Mouse (Mus musculus): Measurements from ENCODE around the gene Ccz1.
A peak's percentile ranks its signal among the peaks of the same experiment; 100 is the strongest.

Gene Ccz1

GRCm38 (mm10) chr5:143994632-143995365, 19.9 kb downstream of the Ccz1 start:
- no peak for DNase-seq (ENCODE audit: low read depth, low spot score)

- DNase-seq (ENCODE audit: low read depth, low spot score), result no peak
Observed at GRCm38 (mm10) chr5:143993849-143994248, 20.8 kb downstream of the Ccz1 start.

- no peak for DNase-seq (ENCODE audit: low read depth, low spot score)
Observed at GRCm38 (mm10) chr5:143993260-143993659, 21.4 kb downstream of the Ccz1 start.

GRCm38 (mm10) chr5:143992661-143993060, 22.0 kb downstream of the Ccz1 start:
- DNase-seq (ENCODE audit: low read depth, low spot score), result no peak

DNA sequence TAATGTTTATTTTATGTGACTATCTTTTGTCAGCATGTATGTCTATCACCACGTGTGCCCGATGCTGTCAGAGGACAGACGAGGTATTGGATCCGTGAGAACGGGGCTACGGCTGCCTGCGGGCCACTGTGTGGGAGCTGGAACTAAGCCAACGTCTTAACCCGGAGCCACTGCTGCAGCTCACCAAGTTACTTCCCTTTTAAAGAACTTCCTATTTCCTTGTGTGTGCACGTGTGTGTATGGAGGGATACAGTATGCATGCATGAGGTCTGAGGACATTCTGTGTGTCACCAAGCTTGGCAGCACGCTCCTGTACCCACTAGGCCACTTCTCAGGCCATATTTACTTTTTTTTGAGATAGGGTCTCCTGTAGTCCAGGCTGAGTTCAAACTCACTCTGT, 24.6 kb downstream of the Ccz1 start:
- no peak for DNase-seq (ENCODE audit: low read depth, low spot score)

- no peak for DNase-seq (ENCODE audit: low read depth, low spot score)
Observed at GRCm38 (mm10) chr5:143989046-143989445, 25.6 kb downstream of the Ccz1 start.

GRCm38 (mm10) chr5:143987596-143987995, 27.1 kb downstream of the Ccz1 start:
- no peak for DNase-seq (ENCODE audit: low read depth, low spot score)

GRCm38 (mm10) chr5:143985381-143985780, 29.3 kb downstream of the Ccz1 start:
- no peak for DNase-seq (ENCODE audit: low read depth, low spot score)

DNA sequence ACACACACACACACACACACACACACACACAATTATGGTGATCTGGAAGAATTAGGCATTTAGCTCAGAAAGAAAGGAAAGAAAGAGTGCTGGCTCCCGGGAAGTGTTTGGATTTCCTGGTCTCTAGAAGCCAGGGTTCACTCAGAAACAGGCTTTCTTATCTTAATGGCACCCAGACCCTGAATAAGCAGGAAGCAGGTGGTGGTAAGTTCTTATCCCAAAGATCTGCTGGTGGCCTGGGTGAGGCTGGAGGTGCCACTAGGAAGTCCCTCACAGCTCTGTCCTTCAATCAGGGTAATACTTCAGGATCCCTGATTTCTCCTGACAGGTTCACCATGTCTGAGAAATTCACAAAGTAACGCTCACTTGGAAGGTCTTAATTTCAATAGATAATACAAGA, 32.3 kb downstream of the Ccz1 start:
- no peak for DNase-seq (ENCODE audit: low read depth, low spot score)

- DNase-seq (ENCODE audit: low read depth, low spot score), result no peak
Observed at GRCm38 (mm10) chr5:143980858-143981257, 33.8 kb downstream of the Ccz1 start.

DNA sequence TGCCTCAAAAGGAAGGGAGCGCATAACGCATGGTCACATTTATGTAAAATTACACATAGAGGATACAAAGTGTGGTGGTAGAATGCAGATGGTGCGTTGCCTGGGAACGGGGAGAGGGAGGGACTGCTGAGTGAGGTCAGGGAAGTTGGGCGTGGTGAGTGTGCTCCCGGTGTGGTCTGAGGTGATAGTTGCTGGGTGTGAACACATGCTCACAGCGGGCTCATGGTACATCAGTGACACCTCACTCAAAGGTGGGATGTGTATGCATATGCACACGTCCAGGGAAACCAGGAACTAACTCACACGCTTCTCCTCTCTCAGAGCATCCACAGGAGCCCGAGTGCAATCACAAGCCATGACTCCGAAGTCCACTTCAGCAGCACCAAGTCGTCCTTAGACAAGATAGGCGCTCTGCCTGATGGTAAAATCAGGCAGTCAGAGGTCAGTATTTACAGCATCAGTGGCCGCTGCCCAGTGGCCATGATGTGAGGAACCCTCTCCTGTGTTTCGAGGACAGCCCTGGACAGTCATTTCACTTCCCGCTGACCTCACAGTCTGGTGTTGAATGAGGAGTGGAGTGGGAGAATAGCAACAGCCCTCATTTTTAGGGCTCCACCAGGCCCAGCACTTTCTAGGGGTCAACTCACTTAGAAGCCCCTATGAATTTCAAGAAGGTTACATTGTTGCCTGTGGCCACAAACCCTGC, 37.8 kb downstream of the Ccz1 start:
- DNase-seq (ENCODE audit: low read depth, low spot score), result no peak

DNA sequence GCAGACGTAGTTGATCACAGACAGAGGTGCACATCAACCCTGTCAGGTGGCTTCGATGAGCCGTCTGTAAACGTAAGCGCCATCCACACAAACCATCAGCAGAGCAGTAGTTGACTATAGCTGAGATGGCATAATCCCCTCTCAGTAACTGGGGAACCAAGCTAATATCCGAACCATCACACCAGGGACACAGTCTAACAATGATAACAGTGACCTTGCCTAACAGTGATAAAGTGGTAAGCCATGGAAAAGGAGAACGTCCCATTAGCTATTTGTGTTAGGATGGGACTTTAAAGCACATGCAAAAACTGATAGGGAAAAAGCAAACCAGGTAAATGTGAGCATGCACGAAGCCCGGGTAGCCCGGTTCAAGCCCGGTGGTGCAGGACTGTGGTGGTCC, 38.4 kb downstream of the Ccz1 start:
- no peak for DNase-seq (ENCODE audit: low read depth, low spot score)

- no peak for DNase-seq (ENCODE audit: low read depth, low spot score)
Observed at GRCm38 (mm10) chr5:143975631-143975933, 39.1 kb downstream of the Ccz1 start.

GRCm38 (mm10) chr5:143974931-143975630, 39.6 kb downstream of the Ccz1 start:
- DNase-seq (ENCODE audit: low read depth, low spot score), result peak; percentile 88

DNA sequence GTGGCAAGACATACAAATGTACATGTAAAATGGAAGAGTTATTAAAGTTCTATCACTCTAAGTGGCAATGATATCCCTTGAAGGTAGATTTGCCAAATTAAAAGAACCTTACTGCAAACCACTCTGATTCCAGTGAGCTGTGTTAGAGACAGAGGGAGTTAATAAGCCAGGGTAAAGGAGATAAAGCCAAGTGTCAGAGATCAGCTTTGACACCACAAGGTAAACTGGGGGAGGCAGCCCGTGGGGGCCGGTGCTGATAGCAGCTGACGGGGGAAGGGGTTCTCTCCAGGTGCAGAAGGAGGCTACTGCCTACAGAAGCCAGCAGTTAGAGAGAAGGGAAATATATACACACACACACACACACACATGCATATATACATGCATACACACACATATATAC, 42.0 kb downstream of the Ccz1 start:
- no peak for DNase-seq (ENCODE audit: low read depth, low spot score)

GRCm38 (mm10) chr5:143966671-143967070, 48.0 kb downstream of the Ccz1 start:
- no peak for DNase-seq (ENCODE audit: low read depth, low spot score)

GRCm38 (mm10) chr5:143965586-143966345, 48.9 kb downstream of the Ccz1 start:
- DNase-seq (ENCODE audit: low read depth, low spot score), result peak; percentile 34

- no peak for DNase-seq (ENCODE audit: low read depth, low spot score)
Observed at GRCm38 (mm10) chr5:143961176-143961575, 53.5 kb downstream of the Ccz1 start.

DNA sequence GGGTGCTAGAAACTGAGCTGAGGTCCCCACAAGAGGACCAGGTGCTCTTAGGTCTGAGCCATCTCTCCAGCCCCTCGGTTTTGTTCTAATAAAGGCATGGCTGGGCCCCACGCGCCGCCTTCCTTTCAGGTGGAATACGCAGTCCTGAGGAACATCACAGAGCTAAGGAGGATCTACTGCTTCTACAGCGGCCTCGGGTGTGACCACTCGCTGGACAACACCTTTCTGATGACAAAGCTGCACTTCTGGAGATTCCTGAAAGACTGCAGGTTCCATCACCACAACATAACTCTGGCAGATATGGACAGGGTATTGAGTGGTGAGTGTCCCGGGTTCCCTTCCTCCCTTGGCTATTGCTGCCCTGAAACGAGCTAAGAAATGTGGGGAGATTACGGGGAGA, 55.1 kb downstream of the Ccz1 start:
- no peak for DNase-seq (ENCODE audit: low read depth, low spot score)

GRCm38 (mm10) chr5:143957101-143957500, 57.6 kb downstream of the Ccz1 start:
- no peak for DNase-seq (ENCODE audit: low read depth, low spot score)

DNA sequence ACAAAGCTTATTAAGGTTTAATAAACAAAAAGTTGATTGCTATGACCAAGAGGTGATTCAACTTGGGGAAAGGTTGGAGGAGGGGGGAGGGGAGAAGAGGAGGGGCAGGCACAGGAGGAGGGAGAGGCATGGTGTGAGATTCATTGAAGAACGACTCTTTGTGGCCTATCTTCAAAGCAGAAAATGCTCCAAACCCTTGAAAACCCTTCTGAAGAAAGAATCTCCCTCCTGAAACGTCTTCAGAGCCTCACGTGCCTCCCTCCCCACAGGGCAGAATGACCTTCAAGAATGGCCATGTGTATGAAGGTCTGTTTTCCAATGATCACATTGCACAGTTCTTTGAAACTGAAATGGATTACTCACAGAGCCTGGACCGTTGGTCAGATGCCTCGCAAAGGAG, 64.7 kb downstream of the Ccz1 start:
- DNase-seq (ENCODE audit: low read depth, low spot score), result no peak

DNA sequence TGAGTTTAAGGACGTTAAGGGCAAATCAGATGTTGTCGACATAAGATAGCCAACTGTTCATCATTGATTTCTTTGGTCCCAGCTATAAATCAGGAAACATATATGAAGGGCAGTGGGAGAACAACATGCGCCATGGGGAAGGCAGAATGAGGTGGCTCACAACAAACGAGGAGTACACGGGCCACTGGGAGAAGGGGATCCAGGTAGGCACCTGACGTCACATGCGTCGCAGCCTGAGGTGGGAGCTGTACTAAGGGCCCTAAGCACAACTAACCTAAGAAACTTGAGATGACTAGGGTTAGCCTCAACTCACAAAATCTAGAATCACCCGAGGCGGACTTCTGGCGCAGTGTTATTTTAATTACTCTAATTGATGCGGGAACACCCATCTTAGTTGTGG, 66.3 kb downstream of the Ccz1 start:
- no peak for DNase-seq (ENCODE audit: low read depth, low spot score)

All from 3T3-L1 (cell line).